Mouse (Mus musculus) left cerebral cortex, postnatal 4 days (tissue): ENCODE measurements around the gene Mad1l1. TPM values are rescaled to one million over a fixed set of nuclear protein-coding genes. Genes with fewer than 3 reads are reported as not detected.

Experiments used
- DNase-seq: peaks from one replicate; pipeline ENCODE4 v3.0.0-alpha.2; 2022
- intact Hi-C: fragments of 180-260 bp; cut with DNase I; formaldehyde crosslinking; loops from one replicate; pipeline ENCODE4 v1.15.1; 2025
- total RNA-seq, 2 experiments: library from RNA; stranded (reverse); gene quantifications; 2 replicates each; pipeline ENCODE4 v1.2.3; 2021

Mad1l1 gene
- total RNA-seq, 2 experiments from 2014 or later: 24.1 to 24.7 TPM

DNA sequence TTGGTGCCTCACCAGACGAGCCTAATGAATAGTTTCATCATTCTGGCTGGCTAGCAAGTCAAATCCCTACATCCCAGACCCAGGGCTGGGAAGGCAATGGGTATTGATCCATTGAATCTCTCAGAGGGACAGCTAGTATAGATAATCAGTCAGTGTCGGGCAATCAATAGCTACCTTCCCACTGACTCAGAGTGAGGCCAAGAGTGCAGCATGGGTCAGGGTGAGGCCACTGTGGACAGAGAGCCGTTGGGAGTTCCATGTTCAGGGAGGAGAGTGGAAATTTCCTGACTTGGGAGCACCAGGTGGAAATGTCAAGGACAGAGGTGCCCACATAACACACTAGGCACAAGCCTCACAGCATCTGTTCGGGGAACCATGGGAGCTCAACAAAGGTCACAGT lies 129.8 kb downstream of the Mad1l1 start:
- intact Hi-C loops: no loop called here
- DNase-seq: no peak

DNA sequence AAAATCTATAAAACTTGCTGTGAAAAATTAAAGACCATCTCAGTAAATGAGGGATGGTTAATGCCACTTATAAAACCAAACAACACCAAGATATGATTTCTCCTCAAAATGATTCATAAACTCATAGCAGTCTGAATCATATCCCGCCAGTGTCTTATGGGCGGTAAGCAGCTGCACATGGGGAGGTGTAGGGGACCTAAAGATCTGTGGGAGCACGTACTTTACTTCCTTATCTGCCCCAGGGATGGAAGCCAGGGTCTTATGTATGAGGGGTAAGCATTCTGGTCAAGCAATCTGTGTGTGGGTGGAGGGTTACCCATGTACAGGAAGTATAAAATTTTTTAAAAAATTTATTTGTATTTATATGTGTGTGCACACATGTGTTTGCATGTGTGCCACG lies 135.0 kb downstream of the Mad1l1 start:
- DNase-seq: no peak
- intact Hi-C loops: no loop called here

DNA sequence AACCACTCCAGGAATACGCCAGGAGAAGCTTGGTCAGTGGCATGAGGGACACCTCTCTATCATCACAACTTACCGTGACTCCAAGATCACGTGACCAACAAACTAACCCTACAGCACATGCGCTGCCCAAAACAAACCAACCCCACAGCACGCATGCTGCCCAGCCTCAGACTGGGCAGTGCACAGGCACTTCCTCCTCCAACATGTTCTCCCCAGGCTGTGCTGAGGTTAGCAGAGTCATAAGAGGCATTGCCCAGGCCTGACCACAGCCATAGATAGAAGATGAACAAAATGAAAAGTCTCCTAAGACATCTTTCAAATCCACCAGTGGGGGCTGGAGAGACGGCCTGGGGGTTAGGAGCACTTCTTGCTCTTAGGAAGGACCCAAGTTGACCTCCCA lies 135.6 kb downstream of the Mad1l1 start:
- intact Hi-C loops: no loop called here

DNA sequence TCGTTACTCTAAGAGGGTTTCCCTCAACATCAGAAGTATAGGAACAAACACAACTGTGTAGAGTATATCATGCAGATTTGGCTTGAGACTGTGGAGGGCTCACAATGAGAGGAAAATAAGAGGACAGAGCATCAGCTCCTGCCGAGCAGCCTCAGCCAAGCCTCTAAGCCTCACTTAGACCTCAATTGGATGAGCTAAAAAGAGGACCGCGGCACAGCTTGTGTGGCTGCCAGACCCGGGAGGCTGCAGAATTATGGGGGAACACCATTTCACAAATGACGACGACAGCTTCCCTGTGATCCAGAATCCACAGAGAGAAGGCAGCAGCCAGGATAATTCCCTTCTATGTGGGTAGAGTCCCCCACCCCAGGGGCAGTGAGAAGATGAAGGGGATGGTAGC lies 138.0 kb downstream of the Mad1l1 start:
- no peak for DNase-seq
- intact Hi-C loops: no loop called here

More for the DNA sequence above, 135.6 kb downstream of the Mad1l1 start:
- no peak for DNase-seq

DNA sequence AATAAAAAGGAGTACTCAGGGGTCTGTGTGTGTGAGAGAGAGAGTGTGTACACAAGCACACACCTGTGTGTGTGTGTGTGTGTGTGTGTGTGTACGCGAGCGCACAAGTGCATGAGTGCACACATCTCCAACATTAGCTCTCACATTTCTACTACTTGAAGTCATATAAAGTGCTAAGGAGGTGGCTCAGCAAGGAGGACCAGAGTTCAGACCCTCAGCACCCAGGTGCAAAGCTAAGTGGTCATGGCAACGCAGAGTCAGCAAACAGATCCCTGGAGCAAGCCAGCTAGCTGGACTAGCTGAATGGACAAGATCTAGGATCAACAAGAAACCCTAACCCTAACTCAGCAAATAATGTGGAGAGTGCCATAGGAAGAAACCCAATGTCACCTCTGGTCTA lies 139.0 kb downstream of the Mad1l1 start:
- DNase-seq: no peak
- intact Hi-C loops: no loop called here

DNA sequence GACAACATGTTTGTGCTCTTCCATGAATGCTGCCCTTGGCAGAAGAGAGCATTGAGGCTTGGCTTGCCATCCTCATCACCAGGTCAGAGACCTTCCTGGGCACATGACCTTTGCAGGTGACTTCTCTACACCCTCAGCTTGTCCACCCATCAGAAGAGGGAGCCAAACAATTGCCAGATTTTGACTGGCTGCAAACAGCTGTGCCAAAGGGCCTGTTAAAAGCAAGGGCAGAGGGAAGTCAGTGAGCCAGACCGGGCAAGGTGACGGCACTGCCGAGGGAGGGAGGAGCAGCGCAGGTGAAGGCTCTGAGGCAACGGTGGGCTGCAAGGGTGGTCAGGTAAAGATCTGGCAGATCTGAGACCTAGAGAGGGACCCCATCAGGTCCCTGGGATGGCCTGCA lies 141.3 kb downstream of the Mad1l1 start:
- intact Hi-C loops: no loop called here
- DNase-seq: no peak

DNA sequence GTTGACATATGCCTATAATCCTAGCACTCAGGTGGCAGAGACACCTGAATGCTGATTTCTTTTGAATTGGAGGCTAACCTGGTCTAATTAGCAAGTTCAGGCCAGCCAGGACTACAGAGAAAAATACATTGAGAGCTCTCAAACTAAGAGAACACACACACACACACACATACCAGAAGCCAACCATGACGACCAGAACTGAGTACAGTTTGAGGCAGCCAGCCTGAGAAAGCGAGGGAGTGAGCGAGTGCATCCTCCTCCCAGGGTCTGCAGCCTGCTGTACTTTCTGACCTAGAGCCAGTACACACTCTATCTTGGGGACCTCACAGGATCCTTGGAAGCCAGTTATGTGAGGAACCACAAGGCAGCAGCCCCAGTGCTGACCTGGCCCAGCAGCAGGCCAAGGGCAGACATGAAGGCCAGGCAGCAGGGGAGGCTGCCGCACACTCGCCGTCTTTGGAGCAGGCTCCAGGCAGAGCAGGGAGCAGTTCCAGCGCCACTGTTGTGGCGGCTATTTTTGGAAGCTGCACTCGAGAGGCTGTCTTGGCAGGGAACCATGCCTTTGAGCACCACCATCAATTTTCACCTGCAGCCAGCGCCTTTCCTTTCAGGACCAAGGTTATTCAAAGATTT lies 143.2 kb downstream of the Mad1l1 start:
- intact Hi-C loops: no loop called here
- peak; percentile 25 for DNase-seq

DNA sequence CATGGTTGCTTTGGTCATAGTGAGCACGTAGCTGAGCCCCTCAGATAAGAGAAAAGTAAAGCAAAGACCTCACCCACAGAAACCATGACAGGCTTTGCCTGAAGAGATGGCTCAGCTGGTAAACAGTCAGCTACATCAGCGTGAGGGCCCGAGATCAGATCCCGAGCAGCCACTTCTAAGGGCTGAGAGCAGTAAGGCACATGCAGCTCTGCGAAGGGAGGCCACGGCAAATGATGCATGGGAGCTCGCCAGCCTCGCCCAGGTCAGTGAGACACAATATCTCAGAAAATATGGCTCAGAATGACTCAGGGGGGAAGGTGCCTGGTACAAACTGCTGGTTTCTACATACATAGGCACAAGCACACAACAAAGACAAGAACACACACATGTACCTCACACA lies 143.8 kb downstream of the Mad1l1 start:
- intact Hi-C loops: no loop called here
- no peak for DNase-seq

DNA sequence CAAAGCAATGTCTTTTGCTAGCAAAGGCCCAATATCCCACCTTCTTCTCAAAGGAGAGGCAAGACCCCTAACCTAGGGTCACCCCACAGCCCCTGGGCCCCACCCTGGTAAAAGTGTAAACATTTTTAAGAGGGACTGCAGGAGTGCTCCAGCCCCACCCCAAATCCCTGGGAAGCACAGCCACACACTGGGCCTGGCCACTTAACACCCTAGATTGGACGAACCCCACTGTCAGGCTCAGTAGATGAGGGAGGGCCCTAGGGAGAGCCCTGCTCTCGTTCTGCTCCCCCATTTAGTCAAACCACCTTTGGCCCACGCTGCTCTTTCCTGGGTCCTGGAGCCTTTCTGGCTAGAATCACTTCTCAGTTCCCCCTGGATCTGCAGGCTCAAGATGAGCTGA lies 145.0 kb downstream of the Mad1l1 start:
- intact Hi-C loops: no loop called here

DNA sequence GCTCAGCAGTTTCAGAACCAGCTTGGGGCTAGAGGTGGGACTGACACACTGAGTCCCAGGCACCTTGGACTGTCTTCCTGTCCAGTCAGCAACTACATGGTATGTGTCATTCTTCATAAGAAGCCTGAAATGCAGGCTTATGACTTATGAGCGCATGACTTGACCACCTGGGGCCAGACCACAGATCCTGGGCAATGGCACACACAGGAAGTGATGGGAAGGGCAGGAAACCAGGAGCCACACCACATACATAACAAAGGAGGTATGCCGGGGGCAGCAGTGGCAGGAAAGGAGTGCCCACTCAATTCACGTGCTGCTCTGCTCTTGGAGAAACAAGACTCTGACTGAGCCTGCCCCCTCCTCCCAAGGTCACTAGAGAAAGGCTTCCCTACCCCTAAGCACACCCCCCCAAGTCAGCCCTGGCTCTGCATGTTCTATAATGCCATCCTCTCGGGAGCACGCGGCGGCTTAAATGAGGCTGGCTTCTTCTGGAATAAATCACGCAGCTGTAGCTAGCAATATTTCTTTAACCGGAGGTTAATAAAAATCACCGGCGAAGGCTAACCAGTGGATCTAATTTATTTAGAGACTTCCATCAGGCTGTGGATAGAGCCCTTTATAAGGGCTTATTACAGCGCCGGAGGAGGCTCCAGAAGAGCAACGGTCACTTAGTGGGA lies 146.4 kb downstream of the Mad1l1 start:
- DNase-seq: no peak
- intact Hi-C loops: no loop called here

More for the DNA sequence above, 145.0 kb downstream of the Mad1l1 start:
- no peak for DNase-seq

DNA sequence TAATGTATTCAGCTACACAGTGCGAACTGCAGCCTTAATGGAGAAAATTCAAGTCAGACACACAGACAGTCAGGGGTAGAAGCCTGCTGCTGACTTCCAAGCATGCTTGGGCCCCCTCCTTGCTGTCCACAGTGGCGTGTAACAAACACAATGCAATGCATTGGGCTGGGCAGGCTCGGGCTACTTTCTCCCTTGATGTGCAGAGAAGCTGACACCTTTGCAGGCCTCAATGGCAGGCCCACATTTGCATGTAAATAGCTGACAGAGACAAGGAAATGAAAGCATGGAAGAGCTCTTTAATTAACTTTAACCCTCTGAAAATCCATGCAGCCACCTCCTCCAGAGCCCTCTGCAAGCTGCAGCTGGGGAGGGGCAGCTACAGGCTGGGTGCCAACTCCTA lies 147.3 kb downstream of the Mad1l1 start:
- DNase-seq: no peak
- intact Hi-C loops: no loop called here

DNA sequence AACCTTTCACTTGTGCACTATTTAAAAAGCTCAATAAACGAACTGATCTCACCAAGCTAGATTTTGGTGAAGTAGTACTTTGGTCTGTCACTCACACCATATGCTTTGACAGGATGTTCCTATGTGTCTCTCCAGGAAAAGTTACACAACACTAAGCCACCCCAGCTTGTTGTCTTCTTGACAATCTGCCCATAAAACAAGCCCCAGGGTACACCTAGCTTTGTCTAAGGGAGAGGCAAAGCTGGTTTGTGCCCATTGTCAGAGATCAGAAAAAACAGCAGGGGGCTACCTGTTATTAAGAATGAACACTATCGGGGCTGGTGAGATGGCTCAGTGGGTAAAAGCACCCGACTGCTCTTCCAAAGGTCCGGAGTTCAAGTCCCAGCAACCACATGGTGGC lies 148.2 kb downstream of the Mad1l1 start:
- DNase-seq: no peak
- intact Hi-C loops: no loop called here

DNA sequence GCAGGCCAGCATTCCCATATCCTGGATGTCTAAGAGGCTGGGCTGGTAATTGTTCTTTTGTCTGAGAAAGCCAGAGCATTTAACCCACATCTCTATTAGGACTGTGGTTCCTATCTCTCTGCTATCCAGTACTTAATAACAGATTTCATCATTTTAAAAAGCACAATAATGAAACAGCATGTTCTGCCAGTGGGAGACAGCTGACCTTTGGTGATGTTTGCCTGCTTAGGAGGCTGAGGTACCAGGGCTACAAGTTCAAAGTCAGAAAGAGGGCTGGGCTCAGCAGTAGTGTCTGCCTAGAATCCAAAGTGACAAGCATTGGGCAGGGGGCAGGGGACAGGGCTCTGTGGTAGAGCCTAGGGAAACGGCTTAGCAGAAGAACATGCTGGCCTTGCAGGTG lies 149.6 kb downstream of the Mad1l1 start:
- intact Hi-C loops: no loop called here

DNA sequence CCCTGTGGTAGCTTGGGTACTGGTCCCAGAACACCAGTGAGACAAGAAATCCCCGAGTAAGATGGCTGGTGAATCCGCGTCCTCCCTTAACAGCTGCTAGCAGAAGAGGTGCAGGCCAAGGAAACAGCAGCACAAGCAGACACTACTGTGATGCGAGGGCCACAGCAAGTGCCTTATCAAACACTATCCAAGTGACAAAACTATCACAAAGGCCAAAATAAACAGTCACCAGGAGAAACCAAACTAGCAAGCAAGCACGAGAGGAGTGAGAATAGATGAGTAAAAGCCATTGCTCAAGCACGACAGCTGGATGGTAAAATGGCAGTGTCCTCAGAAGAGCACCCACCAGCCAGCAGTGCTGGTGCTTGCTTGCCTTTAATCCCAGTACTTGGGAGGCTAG lies 153.8 kb downstream of the Mad1l1 start:
- intact Hi-C loops: no loop called here
- no peak for DNase-seq

More for the DNA sequence above, 149.6 kb downstream of the Mad1l1 start:
- no peak for DNase-seq

DNA sequence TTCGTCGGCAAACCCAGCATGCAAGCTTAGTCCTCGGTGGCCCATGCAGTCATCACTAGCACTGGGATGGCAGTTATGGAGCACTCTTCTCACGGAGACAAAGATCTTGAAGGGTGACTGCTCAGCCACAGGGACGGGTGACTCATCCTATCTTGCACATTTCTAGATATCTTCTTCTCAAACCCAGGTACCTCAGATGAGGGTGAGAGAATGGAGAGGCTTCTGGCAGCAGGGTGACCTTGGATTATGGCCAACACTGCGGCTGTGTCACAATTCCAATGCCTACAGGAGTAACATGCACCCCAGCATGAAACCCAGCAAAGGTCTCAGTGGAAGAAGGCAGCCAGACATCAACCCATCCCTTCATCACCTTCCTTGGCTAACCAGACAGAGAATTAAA lies 154.3 kb downstream of the Mad1l1 start:
- DNase-seq: no peak
- intact Hi-C loops: no loop called here

DNA sequence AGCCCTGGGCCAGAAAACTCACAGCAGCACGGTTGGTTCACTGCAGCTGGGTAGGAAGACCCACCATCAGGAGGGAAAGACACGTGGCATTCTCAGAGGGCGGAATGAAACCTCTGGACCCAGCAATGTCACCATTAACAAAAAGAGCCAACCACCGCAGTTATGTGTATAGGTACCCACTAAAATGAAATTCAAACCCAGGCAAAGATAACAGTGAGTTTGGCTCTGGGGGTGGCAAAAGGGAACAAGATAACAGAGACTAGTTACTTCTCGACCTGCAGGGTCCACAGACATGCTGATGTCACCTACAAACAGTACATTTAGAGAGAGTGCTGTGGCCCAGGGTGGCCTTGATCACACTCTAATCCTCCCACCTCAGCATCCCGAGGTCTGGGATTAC lies 157.4 kb downstream of the Mad1l1 start:
- intact Hi-C loops: no loop called here

DNA sequence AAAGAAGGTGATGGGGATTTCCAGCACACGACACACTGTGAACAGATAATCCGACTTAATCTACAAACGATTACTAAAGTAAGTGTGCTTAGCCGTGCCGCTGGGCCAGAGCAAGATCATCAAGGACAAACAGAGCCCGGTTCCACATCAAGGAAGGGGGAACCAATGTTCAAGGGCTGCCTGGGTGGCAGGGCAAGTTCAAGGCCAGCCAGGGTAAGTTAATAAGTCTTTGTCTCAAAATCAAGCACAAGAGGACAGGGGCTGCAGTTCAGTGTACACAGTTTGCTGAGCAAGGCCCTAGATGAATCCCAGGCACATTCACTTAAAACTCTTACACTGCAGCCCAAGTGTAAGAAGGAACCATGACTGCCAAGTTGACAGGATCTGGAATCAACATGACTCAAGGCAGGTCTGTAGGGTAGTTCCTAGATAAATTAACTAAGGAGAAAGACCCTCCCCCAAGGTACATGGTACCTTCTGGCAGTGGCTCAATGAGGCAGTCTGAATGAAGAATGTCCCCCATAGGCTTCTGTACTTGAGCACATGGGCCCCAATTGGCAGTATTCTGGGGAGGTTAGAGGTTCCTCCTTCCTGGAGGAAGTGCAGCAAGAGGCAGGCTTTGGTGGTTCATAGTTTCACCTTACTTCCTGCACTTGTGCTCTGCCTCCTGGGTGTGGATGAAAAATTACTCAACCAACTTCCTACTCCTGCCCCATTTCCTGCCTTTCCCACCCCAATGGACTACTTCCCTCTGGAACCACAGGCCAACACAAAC lies 159.1 kb downstream of the Mad1l1 start:
- intact Hi-C loops: no loop called here

More for the DNA sequence above, 157.4 kb downstream of the Mad1l1 start:
- no peak for DNase-seq

DNA sequence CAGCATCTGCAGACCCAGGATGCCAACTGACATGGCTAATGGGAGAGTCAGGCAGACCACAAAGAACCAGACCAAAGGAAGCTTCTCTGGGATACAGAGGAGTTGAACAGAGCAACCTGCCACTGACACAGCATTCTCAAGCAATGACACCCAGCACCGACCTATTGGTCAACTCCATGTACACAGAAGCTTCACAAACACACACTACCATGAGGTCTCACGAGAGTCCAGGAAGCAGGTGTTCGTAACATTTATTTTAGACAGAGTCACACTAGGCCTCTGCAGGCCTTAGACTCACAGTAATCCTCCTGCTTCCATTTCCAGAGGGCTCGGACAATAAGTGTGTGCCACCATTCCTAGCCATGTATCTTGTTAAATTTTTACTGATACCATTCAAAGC lies 162.3 kb downstream of the Mad1l1 start:
- no peak for DNase-seq
- intact Hi-C loops: no loop called here

More for the DNA sequence above, 159.1 kb downstream of the Mad1l1 start:
- DNase-seq: no peak

DNA sequence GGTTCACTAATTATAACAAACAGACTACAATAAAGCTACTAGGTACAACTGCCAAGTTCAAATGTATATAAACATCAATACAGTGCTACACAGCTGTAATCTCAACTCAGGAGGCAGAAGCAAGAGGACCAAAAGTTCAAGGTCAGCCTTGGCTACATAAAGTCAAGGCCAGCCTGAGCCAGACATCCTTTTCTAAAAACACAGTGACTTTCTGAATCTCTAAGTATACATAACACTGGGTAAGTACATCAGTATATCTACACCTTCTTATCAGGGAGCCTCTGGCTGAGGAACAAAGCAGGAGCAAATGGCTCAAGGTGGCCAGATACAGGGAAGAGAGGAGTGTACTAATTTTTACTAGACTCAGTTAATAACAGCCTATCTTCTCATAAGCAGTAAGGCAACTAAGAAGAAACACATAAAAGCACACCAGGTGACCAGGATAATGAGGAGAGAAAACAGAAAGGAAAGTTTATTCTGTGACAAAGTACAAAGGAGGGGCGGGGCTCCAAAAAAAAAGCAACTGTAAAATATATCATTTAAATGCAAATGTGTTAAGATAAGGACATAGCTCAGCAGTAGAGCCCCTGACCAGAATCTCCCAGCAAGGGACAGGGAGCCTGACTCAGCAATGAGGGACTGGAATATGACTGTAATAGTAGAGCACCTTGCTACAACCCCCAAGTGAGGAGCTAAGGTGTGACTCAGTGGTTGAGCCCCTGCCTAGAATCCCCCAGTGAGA lies 163.3 kb downstream of the Mad1l1 start:
- intact Hi-C loops: no loop called here

DNA sequence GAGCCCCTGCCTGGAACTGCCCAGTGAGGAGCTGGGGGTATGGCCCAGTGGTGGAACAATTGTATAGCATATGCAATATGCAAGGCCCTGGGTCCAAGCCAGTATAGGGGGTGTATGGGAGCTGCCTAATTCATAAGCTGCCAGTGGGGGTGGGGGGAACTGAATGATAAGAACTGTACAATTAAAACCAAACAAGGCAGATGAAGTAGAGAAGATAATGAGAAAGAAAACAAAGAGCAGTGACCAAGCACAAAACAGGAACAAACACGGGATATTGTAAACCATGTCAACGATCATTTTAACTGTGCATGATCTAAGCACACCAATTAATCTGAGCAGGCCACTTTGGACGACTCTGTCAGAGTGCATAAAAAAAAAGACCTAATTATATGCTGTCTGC lies 167.2 kb downstream of the Mad1l1 start:
- intact Hi-C loops: no loop called here
- no peak for DNase-seq

More for the DNA sequence above, 163.3 kb downstream of the Mad1l1 start:
- no peak for DNase-seq

DNA sequence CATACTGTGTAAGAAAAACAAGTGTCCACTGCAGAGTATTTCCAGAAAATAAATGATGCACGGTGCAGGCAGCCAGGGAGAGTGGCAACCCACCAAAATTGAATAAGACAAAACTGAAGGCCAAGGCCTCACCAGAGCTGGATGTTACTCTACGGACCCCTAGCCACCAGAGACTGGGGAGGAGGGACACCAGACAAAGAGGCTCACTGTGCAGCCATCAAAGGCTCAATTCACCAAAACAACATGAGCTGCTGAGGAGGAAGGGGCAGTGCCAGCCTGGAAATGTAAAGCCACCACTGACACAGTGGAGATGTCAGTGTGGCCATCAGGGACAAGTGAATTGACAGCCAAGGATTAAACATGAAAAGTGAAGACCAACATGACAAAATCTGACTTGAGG lies 169.5 kb downstream of the Mad1l1 start:
- intact Hi-C loops: no loop called here
- peak; percentile 15 for DNase-seq
